Comparison of ENCODE assay signal across 8 mouse cellular contexts in genomic region chr3:87972776-87973175, GRCm38 (mm10). TPM values are rescaled to one million over a fixed set of nuclear protein-coding genes. Genes with fewer than 3 reads are reported as not detected.
DNase-seq lines count a peak whose midpoint lies in the region; ATAC-seq lines count a peak whose summit lies in the region.

No protein-coding gene starts in this region.

- no peaks in the 10 kb centered on the region for H3K36me3 ChIP-seq in lung, embryonic 16.5 days (ENCODE audit: control insufficient read depth, insufficient read depth, low read length)
- no peaks in the 10 kb centered on the region for H3K36me3 ChIP-seq in liver, embryonic 16.5 days (ENCODE audit: control insufficient read depth, insufficient read depth)

- peak; percentile 59 for DNase-seq in embryo, embryonic 10 days (ENCODE audit: low spot score)
- no peak for DNase-seq in embryo, embryonic 10.5 days (ENCODE audit: low spot score)
- DNase-seq in lung, postnatal 25 days (ENCODE audit: low spot score), result no peak
- DNase-seq in urinary bladder, postnatal 4 days (ENCODE audit: low spot score in 2 of 2), result no peak

- no peaks in the 10 kb centered on the region; the same call in 1 of the 2 replicates for H3K27me3 ChIP-seq in lung, embryonic 16.5 days (ENCODE audit: control insufficient read depth, insufficient read depth, low read depth, low read length)
- peaks cover 49% of the 10 kb centered on the region for H3K27me3 ChIP-seq in liver, embryonic 16.5 days (ENCODE audit: control insufficient read depth, insufficient read depth, low read depth, low read length)

- H3K4me1 ChIP-seq in lung, embryonic 16.5 days (replicated peaks; ENCODE audit: control insufficient read depth, insufficient read depth, low read length), result peaks cover 41% of the 10 kb centered on the region
- H3K4me1 ChIP-seq in liver, embryonic 16.5 days (ENCODE audit: control insufficient read depth, low read depth, low read length), result peaks cover 9% of the 10 kb centered on the region

- peak overlapping the region; percentile 61 for H3K4me3 ChIP-seq in lung, embryonic 16.5 days (ENCODE audit: low read length)
- H3K4me3 ChIP-seq in liver, embryonic 16.5 days (ENCODE audit: low read depth, low read length), result no peak overlapping the region

- peak overlapping the region; percentile 90 for H3K4me2 ChIP-seq in lung, embryonic 16.5 days (ENCODE audit: low read depth, low read length)
- 0 out of 2 replicates have a peak overlapping the region, but pooled peaks have one; percentile 4 for H3K4me2 ChIP-seq in liver, embryonic 16.5 days (ENCODE audit: low read depth, low read length)

- no peaks in the 10 kb centered on the region for H3K9me3 ChIP-seq in lung, embryonic 16.5 days (ENCODE audit: control insufficient read depth, low read length)
- H3K9me3 ChIP-seq in liver, embryonic 16.5 days (replicated peaks; ENCODE audit: control insufficient read depth, low read length), result no peaks in the 10 kb centered on the region

- H3K9ac ChIP-seq in lung, embryonic 16.5 days (ENCODE audit: low read length), result peak overlapping the region; percentile 78
- H3K9ac ChIP-seq in liver, embryonic 16.5 days (ENCODE audit: low read depth, low read length), result no peak overlapping the region

- 24% methylated on average over 5 of the region's 5 CpGs for WGBS in lung, embryonic 16.5 days
- WGBS in liver, embryonic 16.5 days (ENCODE audit: insufficient replicate concordance), result 27% methylated on average over 5 of the region's 5 CpGs

- H3K27ac ChIP-seq in lung, embryonic 16.5 days (ENCODE audit: low read length), result 0 out of 2 replicates have a peak overlapping the region, but pooled peaks have one; percentile 4
- no peak overlapping the region for H3K27ac ChIP-seq in liver, embryonic 16.5 days (ENCODE audit: low read length)

- ATAC-seq in lung, embryonic 16.5 days (ENCODE audit: low read depth), result no peak
- no peak for ATAC-seq in liver, embryonic 16.5 days (ENCODE audit: low read depth)
- no peak for ATAC-seq in inflammation-experienced regulatory T-cells, adult 6 months
- ATAC-seq in granulocyte monocyte progenitor cell, adult 5-6 weeks (replicated peaks; ENCODE audit: poor library complexity, severe bottlenecking), result no peak

RNA-seq across cellular contexts. Expression of gene Nes, which starts 1.9 kb away (rescaled TPM):
- 15.5 and 15.6 TPM in 2 replicates for polyA plus RNA-seq in lung, embryonic 16.5 days (2015; fragmentation: Nextera tagmentation; extraction: Ambion mirVana)
- polyA plus RNA-seq in liver, embryonic 16.5 days (2015; fragmentation: Nextera tagmentation; extraction: Ambion mirVana), result 1.2 and 1.4 TPM in 2 replicates
- polyA plus RNA-seq in inflammation-experienced regulatory T-cells, adult 6 months (2017; shearing (Covaris generic)), result not detected
- not detected in 2 replicates for total RNA-seq in granulocyte monocyte progenitor cell, adult 5-6 weeks (2014; fragmentation: Nextera tagmentation)
- 0.05 TPM in 1 of 2 replicates, not detected in the other for total RNA-seq in granulocyte monocyte progenitor cell, adult 5-6 weeks (2017)

RNA-seq across cellular contexts. Expression of gene Crabp2, which starts 24.3 kb away (rescaled TPM):
- polyA plus RNA-seq in lung, embryonic 16.5 days (2015; fragmentation: Nextera tagmentation; extraction: Ambion mirVana), result 4.7 and 4.9 TPM in 2 replicates
- 0.09 and 0.25 TPM in 2 replicates for polyA plus RNA-seq in liver, embryonic 16.5 days (2015; fragmentation: Nextera tagmentation; extraction: Ambion mirVana)
- not detected for polyA plus RNA-seq in inflammation-experienced regulatory T-cells, adult 6 months (2017; shearing (Covaris generic))
- not detected in 2 replicates for total RNA-seq in granulocyte monocyte progenitor cell, adult 5-6 weeks (2014; fragmentation: Nextera tagmentation)
- not detected in 2 replicates for total RNA-seq in granulocyte monocyte progenitor cell, adult 5-6 weeks (2017)

RNA-seq across cellular contexts. Expression of gene Bcan, which starts 27.3 kb away (rescaled TPM):
- polyA plus RNA-seq in lung, embryonic 16.5 days (2015; fragmentation: Nextera tagmentation; extraction: Ambion mirVana), result 0.44 and 0.54 TPM in 2 replicates
- 0.04 TPM in 1 of 2 replicates, not detected in the other for polyA plus RNA-seq in liver, embryonic 16.5 days (2015; fragmentation: Nextera tagmentation; extraction: Ambion mirVana)
- not detected for polyA plus RNA-seq in inflammation-experienced regulatory T-cells, adult 6 months (2017; shearing (Covaris generic))
- not detected in 2 replicates for total RNA-seq in granulocyte monocyte progenitor cell, adult 5-6 weeks (2014; fragmentation: Nextera tagmentation)
- total RNA-seq in granulocyte monocyte progenitor cell, adult 5-6 weeks (2017), result not detected in 2 replicates

RNA-seq across cellular contexts. Expression of gene Rrnad1, which starts 42.3 kb away (rescaled TPM):
- polyA plus RNA-seq in lung, embryonic 16.5 days (2015; fragmentation: Nextera tagmentation; extraction: Ambion mirVana), result 20.2 and 20.6 TPM in 2 replicates
- polyA plus RNA-seq in liver, embryonic 16.5 days (2015; fragmentation: Nextera tagmentation; extraction: Ambion mirVana), result 5.2 and 5.7 TPM in 2 replicates
- 10 to 100 TPM; 19.5 to 30.1 (median 28.6) TPM for polyA plus RNA-seq in inflammation-experienced regulatory T-cells, adult 6 months (2017; shearing (Covaris generic))
- 20.7 and 30.7 TPM in 2 replicates for total RNA-seq in granulocyte monocyte progenitor cell, adult 5-6 weeks (2014; fragmentation: Nextera tagmentation)
- 13.6 and 13.8 TPM in 2 replicates for total RNA-seq in granulocyte monocyte progenitor cell, adult 5-6 weeks (2017)

RNA-seq across cellular contexts. Expression of gene Isg20l2, which starts 42.7 kb away (rescaled TPM):
- polyA plus RNA-seq in lung, embryonic 16.5 days (2015; fragmentation: Nextera tagmentation; extraction: Ambion mirVana), result 50.3 and 54.8 TPM in 2 replicates
- 17.2 and 17.5 TPM in 2 replicates for polyA plus RNA-seq in liver, embryonic 16.5 days (2015; fragmentation: Nextera tagmentation; extraction: Ambion mirVana)
- polyA plus RNA-seq in inflammation-experienced regulatory T-cells, adult 6 months (2017; shearing (Covaris generic)), result 10 to 100 TPM; 14.2 to 17.9 (median 16.4) TPM
- total RNA-seq in granulocyte monocyte progenitor cell, adult 5-6 weeks (2014; fragmentation: Nextera tagmentation), result 49.5 and 63.1 TPM in 2 replicates
- 45.7 and 51.4 TPM in 2 replicates for total RNA-seq in granulocyte monocyte progenitor cell, adult 5-6 weeks (2017)
